8 mouse cellular contexts compared by ENCODE assay signal in the genomic region with DNA sequence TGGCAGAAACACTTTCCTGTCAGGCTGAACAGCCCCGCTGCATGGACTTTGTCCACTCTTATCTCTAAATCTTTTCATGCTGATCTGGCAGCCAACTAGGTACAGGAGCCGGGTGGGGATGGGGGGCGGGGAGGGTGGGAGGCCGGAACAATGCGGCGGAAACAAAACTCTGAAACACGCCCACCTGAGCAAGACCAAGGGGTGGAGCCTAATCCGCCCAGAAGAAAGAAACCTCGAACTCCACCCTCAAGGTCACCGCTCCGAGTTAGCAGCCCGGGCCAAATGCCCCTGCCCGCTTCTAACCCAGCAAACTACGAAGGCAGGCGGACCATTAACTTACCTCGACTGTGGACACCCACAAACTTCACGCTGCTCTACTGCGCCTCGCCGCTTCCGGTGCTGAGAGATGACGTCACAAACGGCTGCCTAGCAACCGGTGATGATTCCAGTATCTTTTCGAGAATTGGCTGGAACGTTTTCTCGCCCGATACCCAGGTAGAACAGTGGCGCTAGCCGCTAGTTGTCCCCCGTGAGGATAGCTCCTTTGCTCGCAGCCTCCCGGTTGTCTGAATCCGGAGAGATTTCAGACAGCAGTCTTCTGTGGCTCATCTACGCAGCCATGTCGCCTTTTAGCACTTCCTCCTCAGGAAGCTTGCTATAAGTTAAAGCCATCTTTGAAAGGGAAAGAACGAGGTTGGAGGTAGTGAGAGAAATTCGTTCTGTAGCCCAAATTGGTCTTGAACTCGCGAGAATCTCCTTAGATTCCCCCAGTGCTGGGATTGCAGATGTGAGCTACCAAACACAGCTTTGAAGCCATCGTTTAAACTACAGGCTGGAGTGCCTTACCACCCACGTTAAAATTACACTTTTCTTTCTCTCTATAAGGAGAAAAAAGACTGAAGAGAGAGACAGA. TPM values are rescaled to one million over a fixed set of nuclear protein-coding genes. Genes with fewer than 3 reads are reported as not detected.
A peak's percentile ranks its signal among the peaks of the same experiment; 100 is the strongest.
DNase-seq lines count a peak whose midpoint lies in the region; ATAC-seq and TF ChIP-seq lines count a peak whose summit lies in the region.

A gene (minus strand): TSS at position 398 of the 913 bp plus-strand sequence.

- peaks cover 18% of the 10 kb centered on the region for H3K79me2 ChIP-seq in C2C12 (ENCODE audit: control insufficient read depth, insufficient read depth)

- peak; percentile 92 for ATAC-seq in heart, embryonic 12.5 days (ENCODE audit: insufficient number of reproducible peaks, low FRiP score)
- ATAC-seq in kidney, postnatal 0 days (replicated peaks; ENCODE audit: low FRiP score, low read depth) = peak; percentile 92
- peak; percentile 91 for ATAC-seq in liver, embryonic 11.5 days (replicated peaks; ENCODE audit: low FRiP score)
- ATAC-seq in stomach, embryonic 14.5 days (ENCODE audit: insufficient number of reproducible peaks, insufficient read depth, low FRiP score, low read depth) = peak; percentile 92

- peak within 1 kb of the TSS; percentile 74 for H3K9ac ChIP-seq in heart, embryonic 12.5 days
- peak within 1 kb of the TSS; percentile 72 for H3K9ac ChIP-seq in kidney, postnatal 0 days (ENCODE audit: low read depth, low read length)
- H3K9ac ChIP-seq in liver, embryonic 11.5 days (ENCODE audit: low read depth, low read length) = peak within 1 kb of the TSS; percentile 70
- peak within 1 kb of the TSS; percentile 43 for H3K9ac ChIP-seq in stomach, embryonic 14.5 days (replicated peaks; ENCODE audit: low read depth, low read length)

- peaks cover 2% of the 10 kb centered on the region for H3K79me3 ChIP-seq in C2C12 (ENCODE audit: low read depth)

- WGBS in heart, embryonic 12.5 days = under 1% methylated on average over 42 of the region's 42 CpGs
- WGBS in kidney, postnatal 0 days = under 1% methylated on average over 42 of the region's 42 CpGs
- WGBS in liver, embryonic 11.5 days = under 1% methylated on average over 42 of the region's 42 CpGs
- under 1% methylated on average over 42 of the region's 42 CpGs for WGBS in stomach, embryonic 14.5 days

- H3ac ChIP-seq in C2C12 (ENCODE audit: control insufficient read depth, insufficient read length, low read depth) = peak within 1 kb of the TSS; percentile 73

- no peaks in the 10 kb centered on the region for H3K27me3 ChIP-seq in C2C12 (ENCODE audit: control insufficient read depth, insufficient read depth, insufficient read length)
- no peaks in the 10 kb centered on the region for H3K27me3 ChIP-seq in erythroblast, embryonic 14.5 days (ENCODE audit: control insufficient read depth)
- H3K27me3 ChIP-seq in heart, embryonic 12.5 days (replicated peaks) = no peaks in the 10 kb centered on the region
- H3K27me3 ChIP-seq in kidney, postnatal 0 days (ENCODE audit: insufficient read depth, low read length) = no peaks in the 10 kb centered on the region
- H3K27me3 ChIP-seq in liver, embryonic 11.5 days (replicated peaks; ENCODE audit: control insufficient read depth, insufficient read depth, low read length) = no peaks in the 10 kb centered on the region
- H3K27me3 ChIP-seq in stomach, embryonic 14.5 days (ENCODE audit: control insufficient read depth, insufficient read depth, low read length) = no peaks in the 10 kb centered on the region

- no peak for TF ChIP-seq CTCF in C2C12 (IDR thresholded peaks at IDR 0.05; ENCODE audit: control insufficient read depth, insufficient read depth, insufficient read length)
- no peak for TF ChIP-seq CTCF in brain, embryonic 14.5 days (IDR thresholded peaks at IDR 0.05; ENCODE audit: borderline replicate concordance, extremely low read depth, insufficient read depth, insufficient read length)
- peak; percentile 20; the same call in 1 of the 2 replicates for TF ChIP-seq CTCF in kidney, postnatal 0 days (IDR thresholded peaks at IDR 0.05; ENCODE audit: low read depth)

- peak within 1 kb of the TSS; percentile 97 for H3K27ac ChIP-seq in heart, embryonic 12.5 days (ENCODE audit: poor library complexity, severe bottlenecking)
- H3K27ac ChIP-seq in kidney, postnatal 0 days = peak within 1 kb of the TSS; percentile 98
- peak within 1 kb of the TSS; percentile 93 for H3K27ac ChIP-seq in liver, embryonic 11.5 days (ENCODE audit: low read depth, low read length)
- H3K27ac ChIP-seq in stomach, embryonic 14.5 days (ENCODE audit: low read length) = peak within 1 kb of the TSS; percentile 96

- H3K9me3 ChIP-seq in erythroblast, embryonic 14.5 days (ENCODE audit: control insufficient read depth, low read length) = no peaks in the 10 kb centered on the region
- H3K9me3 ChIP-seq in heart, embryonic 12.5 days (replicated peaks) = no peaks in the 10 kb centered on the region
- no peaks in the 10 kb centered on the region for H3K9me3 ChIP-seq in kidney, postnatal 0 days (replicated peaks; ENCODE audit: low read length)
- H3K9me3 ChIP-seq in liver, embryonic 11.5 days (ENCODE audit: control insufficient read depth, low read length) = no peaks in the 10 kb centered on the region
- no peaks in the 10 kb centered on the region for H3K9me3 ChIP-seq in stomach, embryonic 14.5 days (ENCODE audit: control insufficient read depth, low read depth, low read length)

- TF ChIP-seq POLR2A in brain, embryonic 14.5 days (IDR thresholded peaks at IDR 0.05; ENCODE audit: borderline replicate concordance, extremely low read depth, insufficient read depth, insufficient read length, poor library complexity, severe bottlenecking) = peak; percentile 73; the same call in 1 of the 2 replicates

- peak; percentile 98 for DNase-seq in brain, embryonic 14.5 days (ENCODE audit: low read depth)
- DNase-seq in kidney, postnatal 0 days (ENCODE audit: low spot score) = peak; percentile 97
- DNase-seq in liver, embryonic 11.5 days (ENCODE audit: low spot score) = peak; percentile 96
- peak; percentile 98 for DNase-seq in naive thymus-derived CD4-positive, alpha-beta T cell, adult 2 months (ENCODE audit: low read depth)

- H3K36me3 ChIP-seq in C2C12 (ENCODE audit: control insufficient read depth, insufficient read depth) = no peaks in the 10 kb centered on the region
- H3K36me3 ChIP-seq in erythroblast, embryonic 14.5 days (ENCODE audit: control insufficient read depth) = no peaks in the 10 kb centered on the region
- no peaks in the 10 kb centered on the region for H3K36me3 ChIP-seq in heart, embryonic 12.5 days
- H3K36me3 ChIP-seq in kidney, postnatal 0 days (ENCODE audit: insufficient read depth, low read length) = no peaks in the 10 kb centered on the region
- no peaks in the 10 kb centered on the region for H3K36me3 ChIP-seq in liver, embryonic 11.5 days (ENCODE audit: control insufficient read depth, insufficient read depth, low read length)
- H3K36me3 ChIP-seq in stomach, embryonic 14.5 days (ENCODE audit: control insufficient read depth, insufficient read depth, low read length) = no peaks in the 10 kb centered on the region

- peak within 1 kb of the TSS; percentile 83 for H3K4me2 ChIP-seq in heart, embryonic 12.5 days
- peak within 1 kb of the TSS; percentile 70 for H3K4me2 ChIP-seq in kidney, postnatal 0 days (ENCODE audit: low read length)
- peak within 1 kb of the TSS; percentile 68 for H3K4me2 ChIP-seq in liver, embryonic 11.5 days
- peak within 1 kb of the TSS; percentile 73 for H3K4me2 ChIP-seq in stomach, embryonic 14.5 days (replicated peaks; ENCODE audit: low read depth, low read length)

- H3K4me3 ChIP-seq in C2C12 (ENCODE audit: insufficient read depth, poor library complexity, severe bottlenecking) = peak within 1 kb of the TSS; percentile 52
- peak within 1 kb of the TSS; percentile 91 for H3K4me3 ChIP-seq in erythroblast, embryonic 14.5 days (replicated peaks)
- peak within 1 kb of the TSS; percentile 60 for H3K4me3 ChIP-seq in heart, embryonic 12.5 days
- peak within 1 kb of the TSS; percentile 65 for H3K4me3 ChIP-seq in kidney, postnatal 0 days (replicated peaks; ENCODE audit: low read depth, low read length)
- H3K4me3 ChIP-seq in liver, embryonic 11.5 days (ENCODE audit: low read depth, low read length) = peak within 1 kb of the TSS; percentile 62
- peak within 1 kb of the TSS; percentile 45 for H3K4me3 ChIP-seq in stomach, embryonic 14.5 days (ENCODE audit: low read depth, low read length)

- peaks cover 27% of the 10 kb centered on the region for H3K4me1 ChIP-seq in erythroblast, embryonic 14.5 days (ENCODE audit: control insufficient read depth)
- H3K4me1 ChIP-seq in heart, embryonic 12.5 days (replicated peaks) = peaks cover 15% of the 10 kb centered on the region
- 0 out of 2 replicates have a peak, but pooled peaks cover 10% of the 10 kb centered on the region for H3K4me1 ChIP-seq in kidney, postnatal 0 days (replicated peaks; ENCODE audit: insufficient read depth, low read length)
- H3K4me1 ChIP-seq in liver, embryonic 11.5 days (replicated peaks; ENCODE audit: control insufficient read depth, insufficient read depth, low read length) = peaks cover 18% of the 10 kb centered on the region
- peaks cover 14% of the 10 kb centered on the region; the same call in 1 of the 2 replicates for H3K4me1 ChIP-seq in stomach, embryonic 14.5 days (ENCODE audit: control insufficient read depth, insufficient read depth, low read length)

TF ChIP-seq in C2C12, 6 proteins besides CTCF, POLR2A, EP300 and RAD21:
- TF ChIP-seq MAX (IDR thresholded peaks at IDR 0.05) (peak; percentile 65), MYOD1 (IDR thresholded peaks at IDR 0.05; ENCODE audit: control insufficient read depth, insufficient read length, low read depth) (no peak), MYOG (IDR thresholded peaks at IDR 0.05; ENCODE audit: control insufficient read depth, extremely low read depth, insufficient read length) (no peak), FOSL1 (IDR thresholded peaks at IDR 0.05; ENCODE audit: insufficient read depth, low read length, poor library complexity, severe bottlenecking) (no peak), CEBPB (IDR thresholded peaks at IDR 0.05; ENCODE audit: low read depth) (no peak), USF1 (IDR thresholded peaks at IDR 0.05; ENCODE audit: low read depth) (no peak)

RNA-seq across cellular contexts. Expression of the gene that starts here (rescaled TPM):
- polyA plus RNA-seq in C2C12 (2012; fragmentation: generic; extraction: Trizol) = 13.9 TPM
- 25.7 and 27.2 TPM in 2 replicates for polyA plus RNA-seq in brain, embryonic 14.5 days (2012; rRNA removed)
- 0.24 and 0.26 TPM in 2 replicates for polyA plus RNA-seq in erythroblast, embryonic 14.5 days (2012)
- 28.9 and 29.3 TPM in 2 replicates for polyA plus RNA-seq in heart, embryonic 12.5 days (2016; fragmentation: Nextera tagmentation; extraction: Ambion mirVana)
- polyA plus RNA-seq in kidney, postnatal 0 days (2015; fragmentation: Nextera tagmentation; extraction: Ambion mirVana) = 25.7 and 26.2 TPM in 2 replicates
- 21.2 and 23.4 TPM in 2 replicates for polyA plus RNA-seq in liver, embryonic 11.5 days (2014; fragmentation: Nextera tagmentation; extraction: Ambion mirVana)
- 25.3 and 29.4 TPM in 2 replicates for polyA plus RNA-seq in stomach, embryonic 14.5 days (2014; fragmentation: Nextera tagmentation; extraction: Ambion mirVana)

Comparison
In these comparisons a context has a peak if more than half of its experiments do, and no peak if none do; other contexts are left out.
1. Peak in every context shown above with its lines: DNase-seq, ATAC-seq, H3K4me3 ChIP-seq and H3K27ac ChIP-seq.
2. RNA of the gene that starts here (polyA plus RNA-seq): 28.9 to 29.3 TPM in heart, embryonic 12.5 days, 25.7 to 27.2 TPM in brain, embryonic 14.5 days, 25.7 to 26.2 TPM in kidney, postnatal 0 days, 25.3 to 29.4 TPM in stomach, embryonic 14.5 days, 21.2 to 23.4 TPM in liver, embryonic 11.5 days and 13.9 TPM in C2C12 (single experiment); 0.24 to 0.26 TPM in erythroblast, embryonic 14.5 days; every median in the first group is over 10 times any median in the second.